Mouse (Mus musculus): Measurements from ENCODE around the gene AA467197.

DNA sequence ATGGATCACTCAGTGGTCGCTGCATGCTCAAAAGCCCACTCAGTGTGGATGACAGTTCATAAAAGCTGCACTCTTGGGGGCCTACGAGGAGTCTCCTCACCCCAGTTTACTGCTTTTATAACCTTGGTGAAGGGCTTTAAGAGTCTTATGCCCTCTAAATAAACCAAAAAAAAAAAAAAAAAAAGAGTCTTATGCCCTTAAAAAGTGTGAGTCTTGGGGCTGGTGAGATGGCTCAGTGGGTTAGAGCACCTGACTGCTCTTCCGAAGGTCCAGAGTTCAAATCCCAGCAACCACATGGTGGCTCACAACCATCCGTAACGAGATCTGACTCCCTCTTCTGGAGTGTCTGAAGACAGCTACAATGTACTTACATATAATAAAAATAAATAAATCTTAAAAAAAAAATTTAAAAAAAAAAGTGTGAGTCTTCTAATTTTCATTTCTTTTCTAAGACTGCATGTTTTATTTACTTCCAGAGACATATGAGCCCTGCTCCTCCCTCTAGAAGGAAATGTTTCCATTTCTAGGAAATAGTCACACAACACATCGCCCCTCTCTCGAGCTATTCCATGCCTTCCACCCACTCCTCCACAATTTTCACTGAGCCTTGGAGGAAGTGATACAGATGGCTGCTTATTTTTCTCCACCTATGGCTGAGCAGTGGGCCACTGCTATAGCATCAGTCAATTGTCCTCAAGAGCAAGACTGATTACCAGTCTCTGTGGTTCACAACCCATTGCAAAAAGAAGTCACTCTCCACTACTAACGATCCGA lies 15.3 kb upstream of the AA467197 start:
- TF ChIP-seq CTCF (IDR thresholded peaks at IDR 0.05; ENCODE audit: low read depth) = no peak
- TF ChIP-seq EP300 (IDR thresholded peaks at IDR 0.05; ENCODE audit: low read depth) = no peak

All from heart, postnatal 0 days (tissue).